Mouse (Mus musculus) spleen, adult 10 weeks (tissue): ENCODE results near the gene Enc1. TPM values are rescaled to one million over a fixed set of nuclear protein-coding genes. Genes with fewer than 3 reads are reported as not detected.

Experiments
- polyA plus RNA-seq: library from polyadenylated mRNA; stranded (reverse); fragments of 350-450 nt; fragmentation: Illumina TruSeq; extraction: RNeasy Lipid Tissue Mini Kit (QIAGEN cat#74804); gene quantifications from one replicate; pipeline ENCODE4 v1.2.3, GENCODE M21; 2015; ENCODE audit warnings: low replicate concordance; ENCODE audit not compliant: insufficient read depth

Gene Enc1
- polyA plus RNA-seq: 10.3 TPM

DNA sequence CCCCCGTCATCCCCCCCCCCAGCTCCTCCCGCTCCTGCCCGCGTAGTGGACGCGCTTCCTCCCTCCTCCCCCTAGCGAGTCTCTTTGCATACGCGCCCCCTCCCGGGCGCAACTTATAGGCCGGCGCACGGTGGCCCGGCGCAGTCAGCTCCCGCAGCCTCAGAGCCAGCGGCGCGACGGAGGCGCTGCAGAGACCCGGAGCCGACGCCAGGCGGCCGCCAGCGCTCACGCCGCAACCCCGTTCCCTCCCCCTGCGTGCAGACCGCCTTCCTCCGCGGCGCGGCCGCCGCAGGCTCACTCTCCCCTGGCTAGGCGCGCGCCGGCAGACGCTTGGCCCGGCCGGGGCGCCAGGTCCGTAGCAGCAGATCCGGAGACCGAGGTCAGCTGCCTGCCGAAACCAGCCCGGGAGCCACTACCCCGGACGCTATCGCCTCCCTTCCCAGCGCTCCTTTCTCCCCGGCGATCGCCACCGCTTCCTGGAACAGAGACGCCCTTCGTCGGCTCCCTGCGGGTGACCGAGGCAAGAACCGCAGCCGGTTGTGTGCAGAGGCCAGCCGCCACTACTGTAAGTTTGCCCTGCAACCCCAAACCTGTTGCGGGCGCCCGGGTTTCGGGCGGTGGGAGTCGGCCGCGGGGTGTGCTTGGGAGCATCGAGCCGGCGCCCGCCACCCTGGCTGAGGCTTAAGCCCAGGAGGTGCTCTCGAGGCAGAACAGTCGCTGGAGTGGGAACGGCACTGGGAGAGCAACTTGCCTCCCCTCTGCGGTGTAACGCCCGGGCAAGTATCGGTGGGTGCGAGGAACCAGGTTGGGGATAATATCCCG lies at the start of gene Enc1:
Enc1 (plus strand) TSS at position 141 of the 822 bp plus-strand sequence.

DNA sequence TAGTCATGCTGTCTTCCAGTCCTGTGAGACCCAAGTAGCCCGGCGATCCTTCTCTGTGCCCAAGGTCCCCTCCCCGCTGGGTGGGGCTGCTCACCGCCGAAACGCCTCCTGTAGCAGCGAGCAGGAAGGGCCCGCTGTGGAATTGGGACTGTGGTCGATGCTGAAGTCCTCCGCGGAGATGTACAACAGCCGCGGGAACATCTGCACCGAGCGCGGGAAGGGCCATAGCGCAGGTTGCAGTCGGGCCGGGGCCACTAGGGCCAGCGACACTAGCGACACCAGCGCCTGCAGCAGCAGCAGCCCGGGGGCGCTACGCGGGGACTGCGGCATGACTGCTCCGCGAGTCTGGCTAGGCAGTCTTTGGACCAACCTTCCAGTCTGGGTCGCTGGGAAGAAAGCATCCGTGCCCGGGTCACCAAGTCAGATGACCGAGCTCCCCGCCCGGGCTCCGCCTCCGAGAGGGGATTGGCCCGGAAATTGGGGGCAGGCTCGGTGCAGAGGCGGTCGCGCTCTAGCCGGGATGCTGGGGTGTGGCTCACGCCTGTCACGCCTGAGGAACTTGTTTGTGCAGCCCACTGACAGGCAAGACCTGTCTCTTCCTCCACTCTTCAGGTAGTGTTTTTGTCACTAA lies 42.9 kb upstream of the Enc1 start, which contains the start of gene Hexb:
Hexb (minus strand) TSS at position 426 of the 631 bp plus-strand sequence.

Other genes starting within 250 kb of the Enc1 start
- not detected for gene 1700029F12Rik, start 206.7 kb upstream of the Enc1 start, polyA plus RNA-seq
- 0.07 TPM for gene Fam169a, start 173.8 kb upstream of the Enc1 start, polyA plus RNA-seq
- gene Gm6169, start 141.9 kb upstream of the Enc1 start, polyA plus RNA-seq: 0.61 TPM
- gene Gfm2, start 103.2 kb upstream of the Enc1 start, polyA plus RNA-seq: 43.3 TPM
- gene Nsa2, start 103.2 kb upstream of the Enc1 start, polyA plus RNA-seq: 366 TPM
- gene Hexb, start 42.7 kb upstream of the Enc1 start, polyA plus RNA-seq: 155 TPM